Mouse (Mus musculus) right cerebral cortex, postnatal 10 days (tissue): ENCODE measurements around the gene Mmp17.

Source experiments
- DNase-seq, 2 experiments: peaks; one replicate each; pipeline ENCODE4 v3.0.0; 2021; ENCODE audit warnings: low spot score in 2 of 2

The Mmp17 gene

GRCm38 (mm10) chr5:129583761-129584582 is at the start of gene Mmp17:
TSS of gene Mmp17 (plus strand) at chr5:129584169.
- DNase-seq = peak; percentile 92 to 93

- peak; percentile 68 to 84 for DNase-seq
Measured at GRCm38 (mm10) chr5:129534500-129534899, 49.5 kb upstream of the Mmp17 start.

GRCm38 (mm10) chr5:129535021-129535420 is 48.9 kb upstream of the Mmp17 start:
- DNase-seq = no peak

- no peak for DNase-seq
Measured at GRCm38 (mm10) chr5:129535431-129535830, 48.5 kb upstream of the Mmp17 start.

GRCm38 (mm10) chr5:129538826-129539225 is 45.1 kb upstream of the Mmp17 start:
- no peak for DNase-seq

- DNase-seq = no peak
Measured at GRCm38 (mm10) chr5:129542236-129542635, 41.7 kb upstream of the Mmp17 start.

- DNase-seq = peak; percentile 72
Measured at GRCm38 (mm10) chr5:129545787-129546186, 38.2 kb upstream of the Mmp17 start.

GRCm38 (mm10) chr5:129549716-129550115 is 34.3 kb upstream of the Mmp17 start:
- no peak for DNase-seq

- DNase-seq = no peak
Measured at GRCm38 (mm10) chr5:129550790-129551189, 33.2 kb upstream of the Mmp17 start.

GRCm38 (mm10) chr5:129551991-129552390 is 32.0 kb upstream of the Mmp17 start:
- DNase-seq = no peak

GRCm38 (mm10) chr5:129553642-129554041 is 30.3 kb upstream of the Mmp17 start:
- no peak for DNase-seq

GRCm38 (mm10) chr5:129558591-129558990 is 25.4 kb upstream of the Mmp17 start:
- no peak for DNase-seq

GRCm38 (mm10) chr5:129559283-129559682 is 24.7 kb upstream of the Mmp17 start:
- DNase-seq = no peak

GRCm38 (mm10) chr5:129562342-129562741 is 21.6 kb upstream of the Mmp17 start:
- no peak for DNase-seq

- peak in 1 of 2 experiments; percentile 32 for DNase-seq
Measured at GRCm38 (mm10) chr5:129568596-129568995, 15.4 kb upstream of the Mmp17 start.

- no peak for DNase-seq
Measured at GRCm38 (mm10) chr5:129578201-129578600, 5.8 kb upstream of the Mmp17 start.

GRCm38 (mm10) chr5:129580046-129580445 is 3.9 kb upstream of the Mmp17 start:
- DNase-seq = peak; percentile 51 to 71

- peak in 1 of 2 experiments; percentile 64 for DNase-seq
Measured at GRCm38 (mm10) chr5:129580572-129580971, 3.4 kb upstream of the Mmp17 start.

GRCm38 (mm10) chr5:129581015-129581414 is 3.0 kb upstream of the Mmp17 start:
- peak; percentile 62 to 73 for DNase-seq

- DNase-seq = peak in 1 of 2 experiments; percentile 57
Measured at GRCm38 (mm10) chr5:129583331-129583730, 638 bp upstream of the Mmp17 start.

GRCm38 (mm10) chr5:129584583-129585541 is 893 bp downstream of the Mmp17 start:
- peak; percentile 62 to 65 for DNase-seq

- peak; percentile 86 to 91 for DNase-seq
Measured at GRCm38 (mm10) chr5:129586016-129586415, 2.0 kb downstream of the Mmp17 start.
